Mouse (Mus musculus) hindbrain, embryonic 11.5 days (tissue): ENCODE data around the gene Catsperg2. TPM values are rescaled to one million over a fixed set of nuclear protein-coding genes. Genes with fewer than 3 reads are reported as not detected.
"Not testable (repeated sequence)": the region's sequence is repeated elsewhere in the genome, so short reads cannot be mapped to it uniquely, and the experiment has no call there.

Experiments
- ATAC-seq: fragments of 200-750 bp; cut with Nextera tagmentation; 2 replicates; pipeline ENCODE4 v1.8.0; 2017; ENCODE audit warnings: mild to moderate bottlenecking, moderate TSS enrichment, moderate library complexity; ENCODE audit not compliant: low FRiP score
- DNase-seq: peaks from one replicate; pipeline ENCODE4 v3.0.0-alpha.2; 2015; ENCODE audit warnings: low spot score
- H3K27ac ChIP-seq: fragments of 300-500 bp; sonication (generic); 2 replicates; pipeline ENCODE4 v1.5.1; 2014; ENCODE audit warnings: mild to moderate bottlenecking, low read depth, low read length
- H3K27me3 ChIP-seq: fragments of 300-500 bp; sonication (generic); 2 replicates; pipeline ENCODE4 v1.6.1; 2014; ENCODE audit warnings: mild to moderate bottlenecking, low read length, moderate library complexity, mixed read lengths; ENCODE audit not compliant: control insufficient read depth, insufficient read depth
- H3K36me3 ChIP-seq: fragments of 300-500 bp; sonication (generic); 2 replicates; pipeline ENCODE4 v1.6.1; 2014; ENCODE audit warnings: mild to moderate bottlenecking, low read length, moderate library complexity, mixed read lengths; ENCODE audit not compliant: control insufficient read depth, insufficient read depth
- H3K4me1 ChIP-seq: fragments of 300-500 bp; sonication (generic); replicated peaks from 2 replicates; pipeline ENCODE4 v1.6.1; 2014; ENCODE audit warnings: low read length, mixed read lengths; ENCODE audit not compliant: control insufficient read depth, insufficient read depth
- H3K4me2 ChIP-seq: fragments of 300-500 bp; sonication (generic); replicated peaks from 2 replicates; pipeline ENCODE4 v1.6.1; 2014; ENCODE audit warnings: mild to moderate bottlenecking, low read depth, low read length
- H3K4me3 ChIP-seq: fragments of 300-500 bp; sonication (generic); 2 replicates; pipeline ENCODE4 v1.5.1; 2014; ENCODE audit warnings: low read depth, low read length
- H3K9ac ChIP-seq: fragments of 300-500 bp; sonication (generic); 2 replicates; pipeline ENCODE4 v1.6.1; 2014; ENCODE audit warnings: low read depth, low read length
- H3K9me3 ChIP-seq: fragments of 300-500 bp; sonication (generic); 2 replicates; pipeline ENCODE4 v1.6.1; 2016; ENCODE audit warnings: low read length; ENCODE audit not compliant: control insufficient read depth
- WGBS: fragments of 180-500 bp; shearing (Covaris S2); extraction: QIAGEN DNeasy Blood & Tissue Kit; methylation state at CpG from one replicate; pipeline ENCODE4 v1.1.7; 2014; 5-methylcytosine and 5-hydroxymethylcytosine counted together
- polyA plus RNA-seq: library from polyadenylated mRNA; unstranded; fragments of >200 nt; fragmentation: Nextera tagmentation; extraction: Ambion mirVana; gene quantifications from 2 replicates; pipeline ENCODE4 v1.2.1, GENCODE M21; 2014

Catsperg2 gene
- polyA plus RNA-seq = not detected in 2 replicates

DNA sequence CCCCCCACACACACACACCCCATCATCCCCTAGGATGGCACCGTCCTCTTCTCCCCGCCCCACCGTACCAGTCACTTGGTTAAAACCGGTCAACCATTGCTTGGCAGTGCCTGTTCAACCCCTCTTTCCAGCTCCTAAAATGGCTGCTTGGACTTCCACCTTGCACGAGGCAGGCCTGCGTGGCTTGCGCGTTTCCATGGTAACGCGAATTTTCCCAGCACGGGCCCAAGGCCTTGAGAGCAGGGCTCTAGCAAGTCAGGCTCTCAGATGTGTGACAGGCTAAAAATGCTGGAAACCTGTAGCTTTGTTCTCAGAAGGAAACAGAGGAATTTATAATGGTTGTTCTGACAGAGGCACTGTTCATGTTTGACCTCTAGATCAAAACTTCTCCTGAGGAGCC, at the start of gene Catsperg2:
Catsperg2 (minus strand) TSS at position 173 of the 400 bp plus-strand sequence.
- WGBS = 58% methylated on average over 11 of the region's 11 CpGs
- not testable (repeated sequence) for ATAC-seq, H3K27me3 ChIP-seq, H3K36me3 ChIP-seq, H3K4me2 ChIP-seq, H3K9ac ChIP-seq, H3K27ac ChIP-seq, H3K4me3 ChIP-seq, H3K4me1 ChIP-seq, H3K9me3 ChIP-seq
- DNase-seq = peak; percentile 1

DNA sequence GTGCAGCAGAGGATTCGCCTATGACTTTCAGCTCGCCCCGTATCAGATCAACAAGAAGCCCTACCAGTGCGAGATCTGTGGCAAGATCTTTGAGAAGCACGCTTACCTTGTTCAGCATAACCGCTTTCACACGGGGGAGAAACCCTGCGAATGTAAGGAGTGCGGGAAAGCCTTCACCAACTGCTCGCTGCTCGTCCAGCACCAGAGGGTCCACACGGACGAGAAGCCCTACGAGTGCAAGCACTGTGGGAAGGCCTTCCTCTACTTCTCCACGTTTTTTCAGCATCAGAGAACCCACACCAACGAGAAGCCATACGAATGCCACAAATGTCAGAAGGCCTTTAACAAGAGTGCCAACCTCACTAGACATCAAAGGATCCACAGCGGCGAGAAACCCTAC, 49.7 kb upstream of the Catsperg2 start:
- no peaks in the 10 kb centered on the region for H3K4me1 ChIP-seq
- no peak overlapping the region for H3K4me2 ChIP-seq
- WGBS = 97% methylated on average over 19 of the region's 19 CpGs
- ATAC-seq (no peak), DNase-seq (no peak)
- H3K27ac ChIP-seq = no peak overlapping the region
- H3K27me3 ChIP-seq = no peaks in the 10 kb centered on the region
- H3K9me3 ChIP-seq = no peaks in the 10 kb centered on the region
- H3K9ac ChIP-seq = no peak overlapping the region
- H3K36me3 ChIP-seq = peaks cover 28% of the 10 kb centered on the region
- no peak overlapping the region for H3K4me3 ChIP-seq

DNA sequence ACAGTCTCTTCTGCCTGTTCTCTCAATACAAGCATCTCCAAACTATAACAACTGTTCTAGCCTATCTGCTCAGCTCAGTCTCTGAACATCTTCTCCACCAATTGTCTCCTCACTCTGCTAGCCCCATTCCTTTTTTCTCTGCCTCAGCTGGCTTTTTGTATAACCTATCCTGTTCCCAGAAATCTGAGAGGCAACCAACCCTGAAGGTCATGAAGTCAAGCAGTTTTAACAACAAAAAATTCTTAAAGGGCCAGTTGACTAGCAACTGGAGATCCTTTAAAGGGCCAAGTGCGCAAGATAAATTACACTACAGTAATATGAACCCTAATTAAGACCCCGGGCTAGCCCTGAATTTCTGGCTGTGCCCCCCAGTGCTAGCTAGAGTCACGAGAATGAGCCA, 47.5 kb upstream of the Catsperg2 start:
- ATAC-seq = no peak
- H3K9me3 ChIP-seq = no peaks in the 10 kb centered on the region
- H3K27ac ChIP-seq = no peak overlapping the region
- H3K4me2 ChIP-seq = no peak overlapping the region
- no peaks in the 10 kb centered on the region for H3K27me3 ChIP-seq
- peaks cover 28% of the 10 kb centered on the region for H3K36me3 ChIP-seq
- H3K4me1 ChIP-seq = peaks cover 1% of the 10 kb centered on the region; the same call in 1 of the 2 replicates
- H3K4me3 ChIP-seq = no peak overlapping the region
- DNase-seq = no peak
- no peak overlapping the region for H3K9ac ChIP-seq
- WGBS = 90% methylated on average over 3 of the region's 3 CpGs

DNA sequence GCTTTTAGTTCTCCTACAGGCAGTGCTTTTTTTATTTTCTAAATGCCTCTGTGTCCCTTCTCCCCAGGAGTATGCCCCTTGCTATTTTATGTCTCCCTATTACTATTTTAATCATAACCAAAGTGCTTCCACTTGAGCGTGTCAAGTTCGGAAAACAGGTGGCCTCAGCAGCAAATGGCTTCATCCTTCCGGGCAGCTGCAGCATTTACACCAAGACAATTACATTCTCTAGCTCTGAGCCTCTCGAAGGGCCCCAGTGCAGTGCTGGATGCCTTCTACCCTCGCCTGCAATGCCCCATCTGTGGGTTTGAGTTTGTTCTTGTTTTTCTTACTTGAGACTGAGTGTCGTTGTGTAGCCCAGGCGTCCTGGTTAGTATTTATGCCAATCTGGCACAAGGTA, 46.7 kb upstream of the Catsperg2 start:
- Histone ChIP-seq H3K4me3 (no peak overlapping the region), H3K4me2 (no peak overlapping the region), H3K27ac (no peak overlapping the region), H3K9ac (no peak overlapping the region), H3K27me3 (no peaks in the 10 kb centered on the region), H3K9me3 (no peaks in the 10 kb centered on the region), H3K4me1 (peaks cover 3% of the 10 kb centered on the region; the same call in 1 of the 2 replicates), H3K36me3 (peaks cover 28% of the 10 kb centered on the region)
- DNase-seq = no peak
- WGBS = 87% methylated on average over 7 of the region's 7 CpGs
- ATAC-seq = no peak

DNA sequence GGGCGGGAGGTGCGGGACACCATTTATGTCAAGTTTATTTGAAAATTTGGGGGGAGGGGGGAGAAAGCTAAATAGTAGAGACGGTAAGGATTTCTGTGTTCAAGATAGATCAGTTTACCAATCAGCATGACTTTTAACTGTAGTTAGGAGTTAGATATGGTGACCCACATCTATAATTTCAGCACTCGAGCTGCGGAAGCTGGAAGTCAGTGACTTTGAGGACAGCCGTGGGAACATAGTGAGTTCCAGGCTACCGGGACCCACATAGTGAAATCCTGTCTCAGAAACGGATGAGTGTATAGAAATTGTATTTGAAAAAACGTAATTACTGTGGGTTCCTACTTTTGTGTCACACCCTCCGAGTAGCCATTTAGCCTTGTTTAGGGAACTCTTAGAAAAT, 42.1 kb upstream of the Catsperg2 start:
- H3K27me3 ChIP-seq = no peaks in the 10 kb centered on the region
- H3K4me3 ChIP-seq = peak overlapping the region; percentile 76
- no peaks in the 10 kb centered on the region for H3K9me3 ChIP-seq
- peaks cover 3% of the 10 kb centered on the region; the same call in 1 of the 2 replicates for H3K4me1 ChIP-seq
- no peak overlapping the region for H3K27ac ChIP-seq
- 7% methylated on average over 10 of the region's 10 CpGs for whole genome bisulfite sequencing
- H3K4me2 ChIP-seq = peak overlapping the region; percentile 63
- H3K36me3 ChIP-seq = peaks cover 4% of the 10 kb centered on the region
- H3K9ac ChIP-seq = peak overlapping the region; percentile 83
- DNase-seq (no peak), ATAC-seq (no peak)

DNA sequence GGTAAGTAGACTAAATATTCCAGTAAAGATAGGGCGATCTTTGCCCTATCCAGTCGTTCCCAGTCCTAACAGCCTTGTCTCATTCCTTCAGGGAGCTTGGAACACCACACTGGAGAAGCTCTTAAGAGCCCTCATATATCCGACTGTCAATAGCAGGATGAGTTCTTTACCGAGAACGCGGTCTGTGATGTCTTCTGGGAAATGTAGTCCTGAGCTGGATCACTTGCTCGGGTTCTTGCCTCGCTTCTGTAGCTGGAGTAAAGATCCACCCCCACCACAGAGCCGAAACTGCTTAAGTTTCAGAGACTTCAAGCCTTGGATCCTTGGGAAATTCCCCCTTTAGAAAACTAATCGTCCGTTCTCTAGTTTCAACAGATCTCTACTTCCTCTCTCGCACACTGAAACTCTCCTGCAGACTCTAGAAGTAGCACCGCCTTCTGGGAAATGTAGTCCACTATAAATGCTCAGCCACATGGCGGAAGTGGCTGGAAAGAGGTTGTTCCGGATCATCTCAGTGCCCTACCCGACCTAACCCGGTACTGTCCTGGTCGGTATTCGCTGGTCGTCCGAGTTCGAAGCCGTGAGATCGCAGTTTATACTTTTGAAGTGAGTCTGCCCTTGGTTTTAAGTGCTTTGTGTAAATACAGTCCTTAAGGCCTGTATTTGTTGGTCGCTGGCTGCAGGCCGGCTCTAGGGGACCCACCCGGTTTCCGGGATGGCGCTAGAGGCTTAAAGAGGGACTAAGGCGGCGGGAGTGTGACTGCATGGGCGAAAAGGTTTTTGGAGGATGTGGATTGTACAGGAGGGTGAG, 41.5 kb upstream of the Catsperg2 start, which contains the start of gene Zfp84:
Zfp84 (plus strand) TSS at position 463 of the 811 bp plus-strand sequence.
- H3K36me3 ChIP-seq = no peaks in the 10 kb centered on the region; the same call in 1 of the 2 replicates
- H3K9me3 ChIP-seq = no peaks in the 10 kb centered on the region
- under 1% methylated on average over 32 of the region's 32 CpGs for WGBS
- ATAC-seq (peak; percentile 95), DNase-seq (peak; percentile 93)
- H3K4me1 ChIP-seq = peaks cover 3% of the 10 kb centered on the region; the same call in 1 of the 2 replicates
- H3K9ac ChIP-seq = peak within 1 kb of the TSS; percentile 83
- H3K4me3 ChIP-seq = peak within 1 kb of the TSS; percentile 76
- 0 out of 2 replicates have a peak within 1 kb of the TSS, but pooled peaks have one; percentile 13 for H3K27ac ChIP-seq
- H3K27me3 ChIP-seq = no peaks in the 10 kb centered on the region
- H3K4me2 ChIP-seq = peak within 1 kb of the TSS; percentile 63

DNA sequence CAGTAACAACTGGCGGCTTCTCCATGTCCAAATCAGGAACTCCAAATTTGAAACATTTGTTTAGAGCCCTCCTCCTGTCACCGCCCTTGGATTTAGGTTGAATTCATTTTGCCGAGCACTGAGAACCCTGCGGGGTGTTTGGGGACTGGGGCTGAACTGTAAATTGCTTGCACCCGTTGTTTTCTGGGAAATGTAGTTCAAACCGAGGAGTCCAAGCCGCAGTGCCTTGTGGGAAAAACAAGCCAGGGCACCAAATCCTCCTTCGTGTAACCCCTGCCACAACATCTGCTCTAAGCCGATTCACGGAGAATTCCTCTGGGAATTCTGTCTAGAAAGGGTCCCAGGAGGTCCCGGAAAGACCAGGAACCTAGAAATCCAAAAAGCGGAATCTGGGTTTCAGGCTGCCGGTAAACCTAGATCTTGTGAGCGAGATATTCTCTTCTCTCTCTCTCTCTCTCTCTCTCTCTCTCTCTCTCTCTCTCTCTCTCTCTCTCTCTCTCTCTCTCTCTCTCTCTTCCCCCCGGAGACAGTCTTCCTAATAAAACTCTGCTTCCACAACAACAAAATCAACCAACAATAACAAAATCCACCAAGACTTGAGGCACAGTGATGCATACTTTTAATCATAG, 40.3 kb upstream of the Catsperg2 start:
- Histone ChIP-seq H3K9ac (peak overlapping the region; percentile 63), H3K27ac (no peak overlapping the region), H3K9me3 (no peaks in the 10 kb centered on the region), H3K27me3 (no peaks in the 10 kb centered on the region), H3K4me1 (peaks cover 3% of the 10 kb centered on the region; the same call in 1 of the 2 replicates), H3K4me2 (peak overlapping the region; percentile 37), H3K4me3 (peak overlapping the region; percentile 76), H3K36me3 (no peaks in the 10 kb centered on the region)
- 2% methylated on average over 15 of the region's 15 CpGs for WGBS
- DNase-seq (peak; percentile 88), ATAC-seq (peak; percentile 61)

DNA sequence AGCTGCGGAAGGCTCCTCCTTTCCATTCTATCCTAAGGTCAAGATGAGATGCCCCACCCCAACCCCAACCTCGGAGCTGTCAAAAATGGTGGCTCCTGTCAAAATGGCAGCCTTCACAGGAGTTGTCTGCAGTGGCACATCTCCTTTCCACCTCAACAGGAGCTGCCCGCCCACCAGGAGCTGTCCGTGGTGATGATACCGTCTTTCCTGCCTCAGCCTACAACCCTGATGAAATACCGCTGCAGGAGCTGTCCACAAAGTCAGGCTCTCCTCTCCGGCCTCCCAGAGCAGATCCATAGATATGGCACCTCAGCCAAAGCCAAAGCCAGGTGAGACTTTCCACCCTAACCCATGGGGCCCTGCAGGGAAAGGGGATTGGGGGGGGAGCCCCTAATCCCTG, 37.9 kb upstream of the Catsperg2 start:
- whole genome bisulfite sequencing = 75% methylated on average over 7 of the region's 7 CpGs
- H3K9me3 ChIP-seq = no peaks in the 10 kb centered on the region
- H3K9ac ChIP-seq = no peak overlapping the region
- H3K4me1 ChIP-seq = peaks cover 3% of the 10 kb centered on the region; the same call in 1 of the 2 replicates
- H3K4me2 ChIP-seq = no peak overlapping the region
- H3K27me3 ChIP-seq = no peaks in the 10 kb centered on the region
- ATAC-seq (no peak), DNase-seq (no peak)
- H3K4me3 ChIP-seq = no peak overlapping the region
- no peaks in the 10 kb centered on the region for H3K36me3 ChIP-seq
- no peak overlapping the region for H3K27ac ChIP-seq
